Mouse (Mus musculus) neutrophil, adult 83 days (primary cell): ENCODE measurements around the gene Gm43951. TPM values are rescaled to one million over a fixed set of nuclear protein-coding genes. Genes with fewer than 3 reads are reported as not detected.

ENCODE experiments used
- total RNA-seq, 2 experiments: library from RNA; stranded (reverse); gene quantifications; one replicate each; pipeline ENCODE4 v1.2.4; 2023

The Gm43951 gene
- under 1 TPM; 0.26 to 0.79 TPM for total RNA-seq

DNA sequence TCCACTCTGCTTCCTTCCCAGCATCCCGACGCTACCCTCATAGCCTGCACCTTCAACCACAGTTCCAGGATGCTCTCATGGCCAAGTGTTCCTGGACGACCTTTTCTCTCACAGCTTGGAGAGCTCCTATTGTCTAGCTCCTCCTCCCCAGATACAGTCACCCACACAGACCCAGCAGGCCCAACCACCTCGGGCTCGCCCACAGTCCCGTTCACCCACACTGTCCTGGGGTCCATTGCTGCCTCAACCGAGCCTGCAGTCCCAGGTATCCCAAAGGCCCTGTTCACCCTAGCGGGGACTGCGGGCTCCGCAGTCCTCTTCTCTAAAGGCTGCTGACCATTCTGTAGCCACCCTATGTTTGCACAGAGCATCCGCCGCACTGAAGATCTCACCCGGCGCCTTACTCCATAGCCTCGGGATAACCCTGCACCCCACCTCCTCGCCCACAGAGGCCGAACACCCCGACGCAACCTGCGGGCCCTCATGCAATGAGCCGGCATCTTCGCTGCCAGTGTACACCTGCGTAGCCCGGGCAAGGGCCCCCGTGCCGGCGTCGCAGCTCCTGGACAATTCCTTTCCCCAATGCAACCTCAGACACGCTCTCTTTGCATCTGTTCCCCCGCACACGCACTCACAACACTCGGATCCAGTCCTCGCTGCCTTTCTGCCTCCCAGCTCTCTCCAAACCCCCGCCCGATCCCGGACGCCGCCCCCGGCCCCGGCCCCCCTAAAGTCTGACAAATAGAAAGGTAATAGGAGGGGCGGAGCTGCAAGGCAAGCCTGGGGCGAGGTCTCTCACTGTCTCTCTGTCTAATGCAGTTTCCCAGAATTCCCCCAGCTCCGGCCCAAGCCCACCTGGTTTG lies at the start of gene Gm43951:
Gene Gm43951 (minus strand): TSS at position 500 of the 863 bp plus-strand sequence.

DNA sequence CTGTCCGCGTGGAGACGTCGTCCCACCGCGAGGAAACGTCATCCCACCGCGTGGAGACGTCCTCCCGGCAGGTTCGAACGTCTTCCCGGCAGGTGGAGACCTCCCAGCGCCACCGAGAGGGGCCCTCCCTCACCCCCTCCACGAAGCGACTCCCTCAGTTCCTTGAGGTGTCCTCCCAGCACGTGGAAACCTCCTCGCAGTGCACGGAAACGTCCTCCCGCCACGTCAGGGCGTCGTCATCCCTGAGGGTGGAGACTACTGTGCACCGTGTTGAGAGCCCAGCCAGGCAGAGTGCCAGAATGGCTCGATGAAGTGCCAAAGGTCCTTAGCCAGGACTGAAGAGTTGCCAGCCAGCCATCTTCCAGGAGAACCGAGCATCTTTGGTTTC lies 8.8 kb upstream of the Gm43951 start, which contains the start of gene Med31:
Gene Med31 (minus strand): TSS at position 183 of the 388 bp plus-strand sequence.

GRCm38 (mm10) chr11:72207204-72207833 lies 679 bp upstream of the Gm43951 start, which contains the start of the genes 4933427D14Rik and Txndc17:
Gene 4933427D14Rik, minus strand, starts transcription at chr11:72207459.
Gene Txndc17, plus strand, starts transcription at chr11:72207547.

Other genes starting within 250 kb of the Gm43951 start
- gene Aipl1, start 169.3 kb downstream of the Gm43951 start, total RNA-seq = under 1 TPM; 0.18 to 0.46 TPM
- gene Pimreg, start 164.8 kb downstream of the Gm43951 start, total RNA-seq = 10 to 100 TPM; 22.7 to 27.2 TPM
- under 1 TPM; 0.07 to 0.09 TPM for gene Pitpnm3, start 71.1 kb downstream of the Gm43951 start, total RNA-seq
- 1 to 10 TPM; 6.8 to 7.9 TPM for gene 4933427D14Rik, start 619 bp upstream of the Gm43951 start, total RNA-seq
- 10 to 100 TPM; 45.7 to 51.2 TPM for gene Txndc17, start 707 bp upstream of the Gm43951 start, total RNA-seq
- gene Med31, start 8.8 kb upstream of the Gm43951 start, total RNA-seq = 10 to 100 TPM; 30.6 to 33.7 TPM
- gene Slc13a5, start 60.4 kb upstream of the Gm43951 start, total RNA-seq = 1 to 10 TPM; 1.2 to 1.8 TPM
- gene Xaf1, start 94.8 kb upstream of the Gm43951 start, total RNA-seq = 10 to 100 TPM; 16.2 to 16.9 TPM
- gene Fbxo39, start 107.6 kb upstream of the Gm43951 start, total RNA-seq = under 1 TPM in 1 of 2 experiments, not detected in 1; 0.24 TPM
- gene Tekt1, start 155.6 kb upstream of the Gm43951 start, total RNA-seq = not detected
- under 1 TPM; 0.18 to 0.24 TPM for gene Smtnl2, start 204.9 kb upstream of the Gm43951 start, total RNA-seq
- gene Ggt6, start 228.7 kb upstream of the Gm43951 start, total RNA-seq = not detected
- 10 to 100 TPM; 33.5 to 37.5 TPM for gene Mybbp1a, start 234.5 kb upstream of the Gm43951 start, total RNA-seq